Mouse (Mus musculus): ENCODE data around the gene Reep3.
A peak's percentile ranks its signal among the peaks of the same experiment; 100 is the strongest.

The Reep3 gene

GRCm38 (mm10) chr10:66966391-66967109, 130.2 kb downstream of the Reep3 start:
- DNase-seq = peak; percentile 90

- no peak for DNase-seq
Measured at GRCm38 (mm10) chr10:66960136-66960535, 136.6 kb downstream of the Reep3 start.

All from heart, adult 11 months (tissue).